Mouse (Mus musculus): ENCODE data around the gene Lrrn4. TPM values are rescaled to one million over a fixed set of nuclear protein-coding genes. Genes with fewer than 3 reads are reported as not detected.

The Lrrn4 gene
- polyA plus RNA-seq, 1 experiment from 2014 or later: 0.60 TPM

GRCm38 (mm10) chr2:132904961-132905360 is 24.3 kb upstream of the Lrrn4 start:
- no peaks in the 10 kb centered on the region for H3K9me3 ChIP-seq (ENCODE audit: control insufficient read depth, low read length)
- H3K27me3 ChIP-seq (ENCODE audit: control insufficient read depth, insufficient read depth, low read length): no peaks in the 10 kb centered on the region
- WGBS: 83% methylated on average over 2 of the region's 2 CpGs
- DNase-seq (ENCODE audit: low spot score): no peak
- no peak overlapping the region for H3K9ac ChIP-seq (ENCODE audit: low read length)
- no peaks in the 10 kb centered on the region for H3K4me1 ChIP-seq (ENCODE audit: control insufficient read depth, insufficient read depth, low read length)
- no peaks in the 10 kb centered on the region for H3K36me3 ChIP-seq (ENCODE audit: control insufficient read depth, insufficient read depth, low read length)
- no peak overlapping the region for H3K4me3 ChIP-seq (ENCODE audit: low read depth, low read length)
- ATAC-seq (ENCODE audit: insufficient number of reproducible peaks, low FRiP score, low TSS enrichment, low read depth): no peak
- H3K27ac ChIP-seq (replicated peaks; ENCODE audit: low read depth, low read length): no peak overlapping the region
- no peak overlapping the region for H3K4me2 ChIP-seq (ENCODE audit: low read depth, severe bottlenecking)

GRCm38 (mm10) chr2:132903498-132903897 is 22.8 kb upstream of the Lrrn4 start:
- Histone ChIP-seq H3K4me1 (ENCODE audit: control insufficient read depth, insufficient read depth, low read length) (no peaks in the 10 kb centered on the region), H3K4me2 (ENCODE audit: low read depth, severe bottlenecking) (no peak overlapping the region), H3K4me3 (ENCODE audit: low read depth, low read length) (no peak overlapping the region), H3K27ac (replicated peaks; ENCODE audit: low read depth, low read length) (no peak overlapping the region), H3K27me3 (ENCODE audit: control insufficient read depth, insufficient read depth, low read length) (no peaks in the 10 kb centered on the region), H3K36me3 (ENCODE audit: control insufficient read depth, insufficient read depth, low read length) (no peaks in the 10 kb centered on the region), H3K9ac (ENCODE audit: low read length) (no peak overlapping the region), H3K9me3 (ENCODE audit: control insufficient read depth, low read length) (no peaks in the 10 kb centered on the region)
- DNase-seq (ENCODE audit: low spot score) (peak; percentile 59), ATAC-seq (ENCODE audit: insufficient number of reproducible peaks, low FRiP score, low TSS enrichment, low read depth) (0 out of 2 replicates have a peak, but pooled peaks have one; percentile 62)
- 36% methylated on average over 3 of the region's 3 CpGs for WGBS

- Histone ChIP-seq H3K27me3 (ENCODE audit: control insufficient read depth, insufficient read depth, low read length) (no peaks in the 10 kb centered on the region), H3K36me3 (ENCODE audit: control insufficient read depth, insufficient read depth, low read length) (no peaks in the 10 kb centered on the region), H3K9me3 (ENCODE audit: control insufficient read depth, low read length) (no peaks in the 10 kb centered on the region), H3K4me3 (ENCODE audit: low read depth, low read length) (no peak overlapping the region), H3K27ac (replicated peaks; ENCODE audit: low read depth, low read length) (no peak overlapping the region), H3K4me1 (ENCODE audit: control insufficient read depth, insufficient read depth, low read length) (no peaks in the 10 kb centered on the region), H3K4me2 (ENCODE audit: low read depth, severe bottlenecking) (no peak overlapping the region), H3K9ac (ENCODE audit: low read length) (no peak overlapping the region)
- DNase-seq (ENCODE audit: low spot score): no peak
- ATAC-seq (ENCODE audit: insufficient number of reproducible peaks, low FRiP score, low TSS enrichment, low read depth): no peak
- WGBS: 84% methylated on average over 4 of the region's 4 CpGs
These were observed 21.4 kb upstream of the Lrrn4 start for GRCm38 (mm10) chr2:132902056-132902455.

- Histone ChIP-seq H3K4me3 (ENCODE audit: low read depth, low read length) (no peak overlapping the region), H3K36me3 (ENCODE audit: control insufficient read depth, insufficient read depth, low read length) (no peaks in the 10 kb centered on the region), H3K27ac (replicated peaks; ENCODE audit: low read depth, low read length) (no peak overlapping the region), H3K27me3 (ENCODE audit: control insufficient read depth, insufficient read depth, low read length) (no peaks in the 10 kb centered on the region), H3K9me3 (ENCODE audit: control insufficient read depth, low read length) (no peaks in the 10 kb centered on the region), H3K4me1 (ENCODE audit: control insufficient read depth, insufficient read depth, low read length) (no peaks in the 10 kb centered on the region), H3K4me2 (ENCODE audit: low read depth, severe bottlenecking) (no peak overlapping the region), H3K9ac (ENCODE audit: low read length) (no peak overlapping the region)
- ATAC-seq (ENCODE audit: insufficient number of reproducible peaks, low FRiP score, low TSS enrichment, low read depth) (no peak), DNase-seq (ENCODE audit: low spot score) (no peak)
- WGBS: 79% methylated on average over 4 of the region's 4 CpGs
These were observed 20.9 kb upstream of the Lrrn4 start for GRCm38 (mm10) chr2:132901636-132902035.

- H3K4me1 ChIP-seq (ENCODE audit: control insufficient read depth, insufficient read depth, low read length): no peaks in the 10 kb centered on the region
- H3K4me3 ChIP-seq (ENCODE audit: low read depth, low read length): no peak overlapping the region
- H3K4me2 ChIP-seq (ENCODE audit: low read depth, severe bottlenecking): no peak overlapping the region
- no peaks in the 10 kb centered on the region for H3K36me3 ChIP-seq (ENCODE audit: control insufficient read depth, insufficient read depth, low read length)
- H3K27ac ChIP-seq (replicated peaks; ENCODE audit: low read depth, low read length): no peak overlapping the region
- H3K9ac ChIP-seq (ENCODE audit: low read length): no peak overlapping the region
- no peak for ATAC-seq (ENCODE audit: insufficient number of reproducible peaks, low FRiP score, low TSS enrichment, low read depth)
- H3K27me3 ChIP-seq (ENCODE audit: control insufficient read depth, insufficient read depth, low read length): no peaks in the 10 kb centered on the region
- WGBS: 71% methylated on average over 1 of the region's 1 CpGs
- no peak for DNase-seq (ENCODE audit: low spot score)
- no peaks in the 10 kb centered on the region for H3K9me3 ChIP-seq (ENCODE audit: control insufficient read depth, low read length)
These were observed 19.9 kb upstream of the Lrrn4 start for GRCm38 (mm10) chr2:132900596-132900995.

- Histone ChIP-seq H3K36me3 (ENCODE audit: control insufficient read depth, insufficient read depth, low read length) (no peaks in the 10 kb centered on the region), H3K27me3 (ENCODE audit: control insufficient read depth, insufficient read depth, low read length) (no peaks in the 10 kb centered on the region), H3K9ac (ENCODE audit: low read length) (no peak overlapping the region), H3K4me2 (ENCODE audit: low read depth, severe bottlenecking) (no peak overlapping the region), H3K4me3 (ENCODE audit: low read depth, low read length) (no peak overlapping the region), H3K27ac (replicated peaks; ENCODE audit: low read depth, low read length) (no peak overlapping the region), H3K4me1 (ENCODE audit: control insufficient read depth, insufficient read depth, low read length) (no peaks in the 10 kb centered on the region), H3K9me3 (ENCODE audit: control insufficient read depth, low read length) (no peaks in the 10 kb centered on the region)
- no peak for ATAC-seq (ENCODE audit: insufficient number of reproducible peaks, low FRiP score, low TSS enrichment, low read depth)
- DNase-seq (ENCODE audit: low spot score): no peak
- 59% methylated on average over 1 of the region's 1 CpGs for WGBS
These were observed 17.5 kb upstream of the Lrrn4 start for GRCm38 (mm10) chr2:132898211-132898610.

GRCm38 (mm10) chr2:132893826-132894225 is 13.1 kb upstream of the Lrrn4 start:
- no peak for ATAC-seq (ENCODE audit: insufficient number of reproducible peaks, low FRiP score, low TSS enrichment, low read depth)
- no peak for DNase-seq (ENCODE audit: low spot score)
- Histone ChIP-seq H3K9me3 (ENCODE audit: control insufficient read depth, low read length) (no peaks in the 10 kb centered on the region), H3K4me1 (ENCODE audit: control insufficient read depth, insufficient read depth, low read length) (no peaks in the 10 kb centered on the region), H3K9ac (ENCODE audit: low read length) (no peak overlapping the region), H3K36me3 (ENCODE audit: control insufficient read depth, insufficient read depth, low read length) (no peaks in the 10 kb centered on the region), H3K4me3 (ENCODE audit: low read depth, low read length) (no peak overlapping the region), H3K27ac (replicated peaks; ENCODE audit: low read depth, low read length) (no peak overlapping the region), H3K4me2 (ENCODE audit: low read depth, severe bottlenecking) (no peak overlapping the region), H3K27me3 (ENCODE audit: control insufficient read depth, insufficient read depth, low read length) (no peaks in the 10 kb centered on the region)
- WGBS: 86% methylated on average over 5 of the region's 5 CpGs

- H3K4me3 ChIP-seq (ENCODE audit: low read depth, low read length): no peak overlapping the region
- ATAC-seq (ENCODE audit: insufficient number of reproducible peaks, low FRiP score, low TSS enrichment, low read depth) (no peak), DNase-seq (ENCODE audit: low spot score) (no peak)
- H3K4me1 ChIP-seq (ENCODE audit: control insufficient read depth, insufficient read depth, low read length): peaks cover 8% of the 10 kb centered on the region; the same call in 1 of the 2 replicates
- H3K27me3 ChIP-seq (ENCODE audit: control insufficient read depth, insufficient read depth, low read length): peaks cover 7% of the 10 kb centered on the region
- no peaks in the 10 kb centered on the region for H3K9me3 ChIP-seq (ENCODE audit: control insufficient read depth, low read length)
- H3K9ac ChIP-seq (ENCODE audit: low read length): no peak overlapping the region
- 92% methylated on average over 7 of the region's 7 CpGs for WGBS
- H3K4me2 ChIP-seq (ENCODE audit: low read depth, severe bottlenecking): no peak overlapping the region
- no peak overlapping the region for H3K27ac ChIP-seq (replicated peaks; ENCODE audit: low read depth, low read length)
- no peaks in the 10 kb centered on the region for H3K36me3 ChIP-seq (ENCODE audit: control insufficient read depth, insufficient read depth, low read length)
These were observed 4.6 kb upstream of the Lrrn4 start for GRCm38 (mm10) chr2:132885312-132885711.

- H3K4me1 ChIP-seq (ENCODE audit: control insufficient read depth, insufficient read depth, low read length): peaks cover 8% of the 10 kb centered on the region; the same call in 1 of the 2 replicates
- WGBS: 71% methylated on average over 8 of the region's 8 CpGs
- no peak overlapping the region for H3K4me3 ChIP-seq (ENCODE audit: low read depth, low read length)
- H3K9me3 ChIP-seq (ENCODE audit: control insufficient read depth, low read length): no peaks in the 10 kb centered on the region
- H3K9ac ChIP-seq (ENCODE audit: low read length): no peak overlapping the region
- H3K4me2 ChIP-seq (ENCODE audit: low read depth, severe bottlenecking): no peak overlapping the region
- ATAC-seq (ENCODE audit: insufficient number of reproducible peaks, low FRiP score, low TSS enrichment, low read depth) (no peak), DNase-seq (ENCODE audit: low spot score) (no peak)
- H3K27ac ChIP-seq (replicated peaks; ENCODE audit: low read depth, low read length): no peak overlapping the region
- no peaks in the 10 kb centered on the region for H3K36me3 ChIP-seq (ENCODE audit: control insufficient read depth, insufficient read depth, low read length)
- H3K27me3 ChIP-seq (ENCODE audit: control insufficient read depth, insufficient read depth, low read length): peaks cover 15% of the 10 kb centered on the region
These were observed 3.7 kb upstream of the Lrrn4 start for GRCm38 (mm10) chr2:132884303-132884967.
